ENCODE assay signal across 8 mouse cellular contexts in the genomic region with DNA sequence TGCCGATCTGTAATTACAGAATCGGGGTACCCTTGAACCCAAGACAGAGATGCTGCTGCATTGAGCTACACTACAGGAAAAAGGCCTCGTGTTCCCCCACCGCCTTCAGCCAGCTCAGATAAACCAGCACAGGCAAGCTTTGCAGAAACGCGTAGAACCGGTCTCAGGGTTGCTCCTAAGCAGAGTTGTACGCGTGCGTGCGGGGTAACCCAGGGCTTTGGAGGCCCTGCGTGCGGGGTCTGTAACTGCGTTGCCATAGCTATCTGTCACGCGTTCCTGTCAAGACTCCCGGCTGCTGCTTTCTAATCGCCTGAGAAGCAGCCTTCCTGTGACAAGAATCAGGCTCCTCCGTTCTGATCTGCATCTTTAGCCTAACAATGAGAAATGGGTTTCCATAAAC.
DNase-seq lines count a peak whose midpoint lies in the region; ATAC-seq and TF ChIP-seq lines count a peak whose summit lies in the region.

No protein-coding gene starts in this region.

- H3K4me2 ChIP-seq in liver, embryonic 13.5 days, result peak overlapping the region; percentile 56

- no peaks in the 10 kb centered on the region for H3K36me3 ChIP-seq in hindbrain, embryonic 10.5 days
- no peaks in the 10 kb centered on the region for H3K36me3 ChIP-seq in liver, embryonic 13.5 days

- peak overlapping the region; percentile 3; the same call in 1 of the 2 replicates for H3K4me3 ChIP-seq in layer of hippocampus, adult 2 months
- H3K4me3 ChIP-seq in hindbrain, embryonic 10.5 days, result peak overlapping the region; percentile 43
- H3K4me3 ChIP-seq in liver, embryonic 13.5 days (replicated peaks), result peak overlapping the region; percentile 36

- H3K9me3 ChIP-seq in hindbrain, embryonic 10.5 days, result no peaks in the 10 kb centered on the region
- no peaks in the 10 kb centered on the region for H3K9me3 ChIP-seq in liver, embryonic 13.5 days (replicated peaks)

- TF ChIP-seq CTCF in layer of hippocampus, adult 2 months (conservative IDR thresholded peaks at IDR 0.05), result no peak

- H3K27me3 ChIP-seq in hindbrain, embryonic 10.5 days (ENCODE audit: insufficient read depth, poor library complexity, severe bottlenecking), result peaks cover 32% of the 10 kb centered on the region
- H3K27me3 ChIP-seq in liver, embryonic 13.5 days, result peaks cover 25% of the 10 kb centered on the region

- DNase-seq in layer of hippocampus, adult 2 months (ENCODE audit: low spot score in 2 of 2), result no peak
- no peak for DNase-seq in layer of hippocampus, postnatal 25 days (ENCODE audit: extremely low spot score in 1 of 2, low spot score in 1 of 2)
- peak; percentile 72 for DNase-seq in embryo, embryonic 11 days
- peak; percentile 52 for DNase-seq in hindbrain, embryonic 10.5 days (ENCODE audit: low spot score)
- no peak for DNase-seq in liver, embryonic 13.5 days
- DNase-seq in right cerebral cortex, postnatal 25 days, result peak; percentile 25
- DNase-seq in adrenal gland, postnatal 14 days, result no peak
- no peak for DNase-seq in spleen, postnatal 10 days (ENCODE audit: low spot score in 2 of 2)

- H3K27ac ChIP-seq in layer of hippocampus, adult 2 months, result no peak overlapping the region
- H3K27ac ChIP-seq in hindbrain, embryonic 10.5 days, result peak overlapping the region; percentile 23; the same call in 1 of the 2 replicates
- H3K27ac ChIP-seq in liver, embryonic 13.5 days, result no peak overlapping the region

- peak overlapping the region; percentile 36; the same call in 1 of the 2 replicates for H3K9ac ChIP-seq in liver, embryonic 13.5 days

- ATAC-seq in liver, embryonic 13.5 days (ENCODE audit: low read depth), result no peak

- H3K4me1 ChIP-seq in hindbrain, embryonic 10.5 days (replicated peaks), result peaks cover 18% of the 10 kb centered on the region
- H3K4me1 ChIP-seq in liver, embryonic 13.5 days (replicated peaks), result peaks cover 9% of the 10 kb centered on the region

- WGBS in hindbrain, embryonic 10.5 days, result 5% methylated on average over 19 of the region's 19 CpGs
- 4% methylated on average over 19 of the region's 19 CpGs for WGBS in liver, embryonic 13.5 days (ENCODE audit: insufficient replicate concordance)

Comparison
In these comparisons a context has a peak if more than half of its experiments do, and no peak if none do; other contexts are left out.
1. DNase-seq: peak in embryo, embryonic 11 days (single experiment), hindbrain, embryonic 10.5 days (single experiment) and right cerebral cortex, postnatal 25 days (single experiment); none in layer of hippocampus, adult 2 months (0 of 2), layer of hippocampus, postnatal 25 days (0 of 2), liver, embryonic 13.5 days (single experiment), adrenal gland, postnatal 14 days (single experiment) and spleen, postnatal 10 days (0 of 2).
2. Peak in every context shown above with its lines, with median percentiles within 50 percentile points of each other: H3K4me3 ChIP-seq.